Mouse (Mus musculus): ENCODE measurements around the gene B430305J03Rik. TPM values are rescaled to one million over a fixed set of nuclear protein-coding genes. Genes with fewer than 3 reads are reported as not detected.

The B430305J03Rik gene
- total and polyA plus RNA-seq, 3 experiments = not detected

- dilution Hi-C loops (cut with MboI; ENCODE audit: extremely low pct_ligation_motif_present, extremely low pct_unique_long_range_greater_than_20kb, low sequenced_read_pairs) (no loop called here), in situ Hi-C loops (cut with MboI; ENCODE audit: low pct_ligation_motif_present, low pct_unique_long_range_greater_than_20kb, low sequenced_read_pairs) (no loop called here)
- Histone ChIP-seq H3K36me3 (replicated peaks in 1 of 2; ENCODE audit: control insufficient read depth in 1 of 2, insufficient read depth in 1 of 2, low read length in 1 of 2) (no peaks in the 10 kb centered on the region), H3K4me1 (ENCODE audit: control insufficient read depth in 1 of 2, insufficient read depth in 2 of 2) (no peaks in the 10 kb centered on the region), H3K4me2 (ENCODE audit: insufficient read depth, low read depth, poor library complexity, severe bottlenecking) (no peak overlapping the region), H3K9ac (ENCODE audit: insufficient read depth, low read depth) (no peak overlapping the region), H3K4me3 (replicated peaks in 1 of 3; ENCODE audit: low read depth in 2 of 3, low read length in 2 of 3, poor library complexity in 1 of 3) (no peak overlapping the region), H3K79me2 (replicated peaks; ENCODE audit: control insufficient read depth, extremely low read depth, insufficient read depth, poor library complexity, severe bottlenecking) (no peaks in the 10 kb centered on the region), H3K27me3 (replicated peaks) (no peaks in the 10 kb centered on the region), H3K27ac (ENCODE audit: insufficient read depth, low read depth) (no peak overlapping the region), H3K9me3 (replicated peaks; ENCODE audit: low read length) (peaks cover 17% of the 10 kb centered on the region)
- no peak for DNase-seq (ENCODE audit: extremely low read depth)
- no peak for TF ChIP-seq TCF12 (IDR thresholded peaks at IDR 0.05; ENCODE audit: low read depth, low read length)
- TF ChIP-seq GABPA (IDR thresholded peaks at IDR 0.05; ENCODE audit: insufficient replicate concordance, low read depth, low read length) = no peak
- no peak for TF ChIP-seq ZMIZ1 (IDR thresholded peaks at IDR 0.05; ENCODE audit: low read depth, low read length)
- no peak for TF ChIP-seq NELFE (IDR thresholded peaks at IDR 0.05; ENCODE audit: low read depth, low read length)
- TF ChIP-seq CHD2 (IDR thresholded peaks at IDR 0.05; ENCODE audit: low read length) = no peak
- no peak for TF ChIP-seq MAZ (IDR thresholded peaks at IDR 0.05; ENCODE audit: low read depth, low read length)
- no peak for TF ChIP-seq ETS1 (conservative IDR thresholded peaks at IDR 0.05; ENCODE audit: low read depth, low read length)
- TF ChIP-seq SMC3 (IDR thresholded peaks at IDR 0.05; ENCODE audit: low read depth, low read length) = no peak
- TF ChIP-seq RCOR1 (conservative IDR thresholded peaks at IDR 0.05; ENCODE audit: low read depth, low read length) = no peak
- TF ChIP-seq MAFK (IDR thresholded peaks at IDR 0.05; ENCODE audit: insufficient replicate concordance, low read length) = no peak
- no peak for TF ChIP-seq IRF4 (IDR thresholded peaks at IDR 0.05; ENCODE audit: low read depth, low read length)
- no peak for TF ChIP-seq UBTF (IDR thresholded peaks at IDR 0.05; ENCODE audit: low read depth, low read length)
- no peak for TF ChIP-seq ZNF384 (IDR thresholded peaks at IDR 0.05; ENCODE audit: low read depth, low read length)
- TF ChIP-seq SIN3A (IDR thresholded peaks at IDR 0.05; ENCODE audit: low read length) = no peak
- TF ChIP-seq ELF1 (IDR thresholded peaks at IDR 0.05; ENCODE audit: low read depth, low read length) = no peak
- TF ChIP-seq BHLHE40 (IDR thresholded peaks at IDR 0.05; ENCODE audit: low read depth, low read length) = no peak
- TF ChIP-seq ZKSCAN1 (IDR thresholded peaks at IDR 0.05; ENCODE audit: borderline replicate concordance, low read depth, low read length) = no peak
- no peak for TF ChIP-seq MXI1 (IDR thresholded peaks at IDR 0.05; ENCODE audit: low read depth, low read length)
These were observed 50.7 kb downstream of the B430305J03Rik start for GRCm38 (mm10) chr3:61315002-61315401.

Other genes starting within 250 kb of the B430305J03Rik start
- gene Rap2b, start 4.3 kb downstream of the B430305J03Rik start, total RNA-seq (2012; rRNA removed) = not detected in 2 replicates
- gene Rap2b, start 4.3 kb downstream of the B430305J03Rik start, total RNA-seq (2014; rRNA removed) = not detected in 2 replicates
- not detected in 2 replicates for gene Rap2b, start 4.3 kb downstream of the B430305J03Rik start, polyA plus RNA-seq (2012; ENCODE audit: insufficient read length, low read depth)

All from CH12.LX (cell line).